Mouse (Mus musculus): Measurements from ENCODE around the gene Siva1.
A peak's percentile ranks its signal among the peaks of the same experiment; 100 is the strongest.

The Siva1 gene

GRCm38 (mm10) chr12:112679027-112679996, 34.8 kb downstream of the Siva1 start:
- peak; percentile 76 to 87 for DNase-seq

DNA sequence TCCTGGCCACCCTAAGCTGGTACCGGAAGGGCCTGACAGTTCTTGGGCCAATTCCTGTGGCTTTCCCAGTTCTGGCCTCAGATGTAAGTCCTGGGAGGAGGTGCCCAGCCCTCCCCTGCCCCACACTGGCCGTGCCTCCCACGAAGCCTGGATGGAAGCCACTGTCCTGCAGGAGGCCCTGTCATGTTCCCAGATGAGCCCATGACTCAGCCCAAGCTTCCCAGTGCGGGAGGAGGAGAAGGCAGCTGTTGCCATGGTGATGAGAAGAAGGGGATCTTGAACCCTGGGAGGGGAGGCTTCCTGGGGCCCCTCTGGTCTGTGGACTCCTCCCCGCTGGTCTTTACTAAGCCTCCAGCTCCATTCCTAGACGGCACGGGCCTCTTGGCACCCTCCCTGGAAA, 38.9 kb downstream of the Siva1 start:
- DNase-seq, result no peak

- DNase-seq, result peak in 1 of 2 experiments; percentile 34
Observed at GRCm38 (mm10) chr12:112688458-112688857, 44.0 kb downstream of the Siva1 start.

DNA sequence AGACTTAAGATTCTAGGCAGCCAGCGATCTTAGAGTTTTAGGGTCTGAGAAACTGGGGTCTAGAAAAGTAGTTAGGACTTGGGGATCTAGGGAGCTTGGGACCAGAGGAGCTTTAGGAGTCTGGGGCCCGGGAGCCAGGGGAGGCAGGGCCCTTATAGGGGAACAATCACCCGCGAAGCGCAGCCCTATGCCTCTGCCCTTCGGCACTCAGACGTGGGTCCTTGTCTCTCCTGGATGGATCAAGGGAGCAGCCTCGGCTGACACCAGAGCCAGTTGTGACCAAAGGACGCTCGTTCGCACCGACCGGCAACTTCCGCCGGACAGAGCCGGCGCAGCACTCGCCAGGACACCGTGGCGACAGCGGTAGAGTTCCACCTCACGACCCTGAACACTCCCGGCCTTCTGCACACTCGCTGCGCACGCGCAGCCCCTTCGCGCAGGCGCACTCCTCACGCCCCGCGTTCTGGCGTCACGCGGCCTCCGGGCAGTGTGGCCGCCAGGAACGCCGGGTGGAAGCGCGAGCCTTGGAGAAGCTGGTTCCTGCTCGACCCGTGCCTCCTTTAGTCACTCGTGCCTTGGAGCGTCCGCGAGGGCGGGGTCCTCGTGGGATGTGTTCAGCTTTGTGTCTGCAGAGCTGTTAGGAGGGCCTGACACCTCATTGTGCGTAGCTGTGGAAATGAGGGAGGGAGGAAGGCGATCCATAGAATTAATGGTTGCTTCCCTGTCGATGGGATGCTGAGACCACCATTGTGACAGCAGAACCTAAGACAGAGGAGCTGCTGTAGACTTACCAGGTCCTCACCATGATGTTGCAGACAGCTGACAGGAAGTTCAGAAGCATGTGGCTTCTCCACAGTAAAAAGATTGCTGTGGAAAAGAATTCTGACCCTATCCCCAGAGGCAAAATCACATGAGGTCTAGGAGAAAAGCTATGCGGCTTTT, 49.0 kb downstream of the Siva1 start:
- DNase-seq, result peak; percentile 92 to 95

- no peak for DNase-seq
Observed at GRCm38 (mm10) chr12:112694127-112694475, 49.6 kb downstream of the Siva1 start.

DNA sequence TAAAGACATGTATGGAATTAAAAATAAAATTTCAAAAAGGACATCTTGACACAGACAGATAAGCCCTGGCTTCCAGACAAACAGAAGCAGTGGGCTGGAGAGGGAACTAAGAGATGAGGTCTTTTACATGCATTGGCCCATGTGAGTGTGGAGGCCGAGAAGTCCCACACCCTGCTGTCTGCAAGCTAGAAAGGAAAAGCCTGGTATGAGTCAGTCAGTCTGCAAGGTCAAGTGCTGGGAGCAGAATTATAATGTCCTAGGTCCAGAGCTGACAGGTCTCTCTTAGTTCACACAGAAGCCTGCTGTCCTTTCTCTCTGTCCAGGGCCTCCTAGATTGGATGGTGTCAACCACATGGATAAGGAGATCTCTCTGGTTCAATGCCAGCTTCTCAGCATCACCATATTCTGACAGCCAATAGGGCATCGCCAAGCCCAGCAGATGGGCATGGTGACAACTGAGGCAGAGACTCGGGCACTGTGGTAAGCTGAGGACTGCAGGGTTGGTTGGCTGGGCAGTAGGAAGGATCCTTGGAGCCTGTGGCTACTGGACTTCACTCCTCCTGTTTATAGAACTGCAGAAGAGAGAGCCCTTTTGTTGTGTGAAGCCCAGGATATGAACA, 52.4 kb downstream of the Siva1 start:
- no peak for DNase-seq
